Mouse (Mus musculus) spleen, embryonic (tissue): ENCODE data around the gene Foxe1.

Experiments
- CTCF ChIA-PET: fragments of 350-600 bp; sonication (Branson Sonifier 250); formaldehyde crosslinking; loops from one replicate; lab custom pipeline; 2022; lab: Charles Lee

The Foxe1 gene

DNA sequence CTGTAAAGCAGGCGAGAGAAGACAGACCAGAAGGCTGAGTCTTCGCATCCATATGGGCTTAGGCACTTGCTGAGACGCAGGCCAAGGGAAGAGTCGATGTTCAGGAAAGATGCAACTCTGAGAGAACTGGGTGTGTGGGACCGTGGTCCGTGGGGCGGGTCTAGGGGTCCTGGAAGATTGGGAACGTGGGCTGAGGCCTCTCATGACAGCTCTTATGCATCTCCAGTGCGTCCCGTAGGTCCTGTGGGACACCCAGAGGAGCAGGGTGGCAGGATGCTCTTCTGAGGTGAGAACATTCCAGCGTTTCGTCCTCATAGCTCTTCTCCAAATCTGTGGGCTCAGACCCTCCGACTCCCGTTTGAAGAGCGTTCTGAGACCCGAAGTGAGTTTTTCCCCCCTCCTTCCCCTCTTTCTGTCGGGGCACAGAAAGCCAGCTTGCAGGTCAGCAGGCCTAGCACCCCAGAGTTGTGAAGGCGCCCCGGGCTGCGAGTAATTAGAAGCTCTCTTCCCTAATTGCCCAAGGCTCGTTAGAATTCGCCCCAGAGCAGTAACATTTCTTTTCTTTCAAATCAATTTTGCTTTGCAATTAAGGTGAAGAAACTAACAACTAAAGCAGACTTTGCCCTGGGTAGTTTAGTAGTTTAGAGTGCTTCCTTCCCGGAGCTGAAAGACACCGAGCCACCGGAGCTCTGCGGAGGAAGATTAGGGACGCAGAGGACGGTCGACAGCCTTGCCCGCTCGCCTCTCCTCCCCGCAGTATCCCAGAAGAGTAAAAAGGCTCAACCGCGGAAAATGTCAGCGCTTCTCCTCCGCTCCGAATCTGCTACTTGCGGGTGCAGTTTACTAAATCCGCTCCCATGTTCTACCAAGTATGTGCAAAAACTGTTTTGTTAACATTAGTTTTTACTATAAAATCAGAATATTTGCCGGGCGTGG is 4.4 kb downstream of the Foxe1 start:
- CTCF ChIA-PET = interaction anchor here (0.6 kb wide), 1 partner anchor 110 kb away, joined by 4 read pairs; no protein-coding TSS in a partner anchor

DNA sequence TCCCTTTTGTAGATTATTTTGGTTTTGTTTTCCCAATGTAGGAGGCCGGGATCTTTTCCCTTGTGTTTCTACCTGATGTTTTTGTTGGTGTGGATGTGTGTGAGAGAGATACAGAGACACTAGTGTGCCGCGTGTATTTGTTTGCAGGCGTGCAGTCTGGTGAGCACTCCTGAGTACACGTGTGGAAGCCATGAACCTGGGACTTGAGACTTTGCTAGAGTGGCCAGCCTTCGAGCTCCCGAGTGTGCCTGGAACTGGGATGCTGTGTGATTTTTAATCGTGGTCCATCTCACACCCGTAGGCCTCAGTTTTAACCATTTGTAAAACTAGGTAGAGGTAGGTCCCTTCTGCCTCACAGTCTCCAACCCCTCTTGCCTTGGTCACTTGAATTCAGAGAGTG is 5.5 kb downstream of the Foxe1 start:
- CTCF ChIA-PET = no interaction called here

DNA sequence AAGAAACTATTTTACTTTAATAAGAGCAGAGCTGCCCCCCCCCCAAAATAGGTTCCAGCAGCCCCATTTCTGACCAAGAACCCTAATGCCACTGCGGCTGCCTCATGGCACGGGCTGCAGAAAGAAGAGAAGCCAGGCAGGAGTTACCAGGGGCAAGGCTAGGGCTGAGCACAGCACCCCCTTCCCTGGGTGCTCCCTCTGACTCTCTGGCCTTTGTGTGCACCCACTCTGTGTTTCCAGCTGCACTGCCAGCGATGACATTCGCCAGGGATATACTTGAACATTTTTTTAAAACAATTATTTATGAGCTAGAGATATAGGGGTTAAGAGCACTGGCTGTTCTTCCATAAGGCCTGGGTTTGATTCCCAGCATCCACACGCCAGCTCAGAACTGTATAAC is 6.1 kb downstream of the Foxe1 start:
- CTCF ChIA-PET = no interaction called here

DNA sequence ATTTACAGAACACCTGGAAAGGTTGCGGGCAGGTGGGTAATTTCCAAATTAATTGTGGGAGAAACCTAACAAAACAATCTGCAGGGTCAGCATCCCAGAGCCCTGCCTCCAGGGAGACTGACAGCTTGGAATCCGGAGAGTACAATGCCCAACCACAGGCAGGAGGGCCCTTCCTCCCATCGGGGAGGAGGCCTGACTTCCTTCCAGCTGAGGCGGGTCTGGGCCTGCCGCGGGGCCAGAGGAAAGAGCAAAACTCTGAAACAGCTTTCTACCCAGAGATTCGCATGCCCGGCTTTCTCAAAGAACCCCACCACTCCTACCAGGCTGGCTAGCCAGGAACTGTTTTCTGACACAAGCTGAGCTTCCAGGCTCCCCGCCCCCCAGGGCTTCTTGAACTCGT is 9.6 kb downstream of the Foxe1 start:
- CTCF ChIA-PET = interaction anchor here (0.6 kb wide), 2 partner anchors 10 to 1086 kb away, joined by 6 to 13 read pairs; no protein-coding TSS in a partner anchor

DNA sequence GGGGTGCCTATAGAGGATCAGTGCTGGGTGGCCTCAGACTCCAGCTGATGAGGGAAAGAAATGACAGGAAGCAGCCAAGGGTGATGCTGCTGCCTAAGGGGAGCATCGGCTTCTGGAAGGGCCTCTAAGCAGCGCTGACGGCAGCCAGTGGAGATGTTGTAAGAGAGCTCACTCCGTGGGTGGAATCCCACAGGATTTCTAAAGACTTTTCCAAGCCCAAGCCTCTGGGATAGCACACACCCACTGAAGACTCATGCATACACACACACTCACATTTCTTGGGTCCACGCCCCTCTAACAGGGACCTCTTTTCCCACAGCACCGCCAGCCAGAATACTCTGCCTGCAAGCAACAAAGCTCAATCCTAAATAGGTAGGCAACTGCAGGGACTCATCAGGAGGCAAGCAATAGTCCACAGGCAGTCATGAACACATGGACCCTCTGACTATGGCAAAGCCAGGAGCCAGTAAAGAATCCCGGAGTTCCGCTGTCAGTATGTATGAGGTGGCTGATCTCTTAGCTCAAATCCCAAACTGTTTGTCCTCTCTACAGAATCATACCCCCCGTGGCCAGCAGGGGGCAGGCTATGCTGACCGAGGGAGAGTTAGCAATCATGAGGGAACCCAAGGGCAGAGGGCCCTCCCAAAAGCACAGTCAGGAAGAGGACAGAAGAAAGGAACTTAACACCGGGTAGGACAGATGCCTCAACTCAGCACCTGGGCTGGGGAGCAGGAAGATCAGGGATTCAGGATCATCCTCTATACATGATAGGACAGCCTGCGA is 13.1 kb downstream of the Foxe1 start:
- CTCF ChIA-PET = no interaction called here

DNA sequence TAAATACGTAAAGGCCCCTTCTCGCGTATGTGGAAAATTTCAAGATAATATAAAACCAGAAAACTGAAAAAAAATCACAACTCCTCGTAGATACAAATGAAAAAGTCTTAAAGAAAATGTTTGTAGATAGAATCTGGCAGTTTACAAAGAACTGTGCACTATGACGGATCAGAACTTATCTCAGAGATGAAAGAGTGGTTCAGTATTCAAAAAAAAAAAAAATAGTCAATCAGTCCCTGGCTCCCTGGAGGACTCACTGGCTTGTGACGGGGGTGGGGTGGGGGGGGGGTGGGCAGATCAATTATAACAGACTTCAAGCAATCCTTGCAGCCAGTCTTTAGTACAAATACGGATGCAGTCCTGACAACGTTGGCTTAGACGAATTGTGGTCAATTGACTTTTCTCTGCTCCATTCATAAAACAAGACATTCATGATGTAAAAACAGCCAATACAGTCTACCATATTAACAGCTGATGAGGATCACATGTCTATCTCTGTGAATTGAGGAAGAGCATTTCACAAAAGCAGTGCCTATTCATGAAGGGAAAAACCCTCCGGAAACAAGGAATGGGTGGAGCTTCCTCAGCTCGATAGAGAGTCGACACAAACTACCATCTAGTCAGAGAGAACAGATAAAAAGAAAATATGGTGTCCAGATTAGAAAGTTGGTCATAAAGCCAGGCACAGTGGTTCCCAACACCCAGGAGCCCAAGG is 16.3 kb downstream of the Foxe1 start:
- CTCF ChIA-PET = no interaction called here

DNA sequence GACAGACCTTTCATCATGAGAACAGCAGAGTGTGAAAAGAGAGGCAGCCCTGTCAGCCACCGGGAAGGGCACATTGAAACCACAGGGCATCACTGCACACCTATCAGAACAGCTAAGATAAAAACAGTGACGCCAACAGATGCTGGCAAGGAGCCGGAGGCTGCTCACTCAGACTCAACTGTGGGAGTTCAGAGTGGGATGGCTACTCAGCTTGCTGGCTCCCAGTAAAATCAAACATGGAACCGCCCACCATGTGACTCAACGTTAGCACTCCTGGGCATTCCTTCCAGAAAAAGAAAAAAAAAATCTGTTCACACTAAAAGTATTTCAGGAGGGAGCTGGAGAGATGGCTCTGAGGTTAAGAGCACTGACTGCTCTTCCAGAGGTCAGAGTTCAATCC is 17.8 kb downstream of the Foxe1 start:
- CTCF ChIA-PET = no interaction called here

DNA sequence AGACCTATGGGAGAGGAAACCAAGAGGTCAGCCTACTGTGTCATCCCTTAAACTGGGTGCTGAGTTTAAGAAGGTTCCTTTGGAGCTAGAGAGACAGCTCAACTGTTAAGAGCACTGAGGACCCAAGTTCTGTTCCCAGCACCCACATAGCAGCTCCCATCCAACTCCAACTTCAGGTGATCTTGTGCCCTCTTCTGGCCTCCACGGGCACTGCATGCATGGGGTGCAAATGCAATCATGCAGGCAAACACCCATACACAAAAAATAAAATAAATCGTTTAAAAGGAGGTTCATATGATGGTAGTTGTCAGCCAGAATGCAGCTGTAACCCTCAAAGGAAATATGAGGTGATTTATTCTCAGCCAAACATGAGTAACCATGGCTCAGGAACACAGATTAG is 21.0 kb downstream of the Foxe1 start:
- CTCF ChIA-PET = no interaction called here

DNA sequence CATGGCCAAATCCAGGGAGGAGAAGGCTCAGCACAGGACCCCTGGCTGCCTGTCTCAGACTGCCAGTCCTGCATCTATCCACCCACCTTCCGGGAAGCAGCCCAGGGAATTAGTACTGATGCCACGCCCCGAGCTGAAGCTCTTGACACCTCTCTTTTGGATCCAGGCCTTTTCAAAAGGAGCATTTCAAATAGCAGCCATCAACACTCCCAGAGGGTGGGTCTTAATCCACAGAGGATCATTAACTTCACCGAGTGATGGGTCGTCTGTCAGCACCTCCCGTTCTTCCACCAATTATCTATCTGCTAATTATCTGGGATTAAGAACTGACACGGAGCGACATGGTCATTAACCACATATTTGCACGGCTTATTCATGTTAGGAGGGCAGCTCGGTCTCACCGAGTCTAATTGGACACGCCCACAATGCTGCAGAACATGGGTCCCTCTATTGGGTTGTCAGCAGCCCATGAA is 24.1 kb downstream of the Foxe1 start:
- CTCF ChIA-PET = interaction anchor here (0.6 kb wide), 1 partner anchor 654 kb away, joined by 3 read pairs; no protein-coding TSS in a partner anchor

DNA sequence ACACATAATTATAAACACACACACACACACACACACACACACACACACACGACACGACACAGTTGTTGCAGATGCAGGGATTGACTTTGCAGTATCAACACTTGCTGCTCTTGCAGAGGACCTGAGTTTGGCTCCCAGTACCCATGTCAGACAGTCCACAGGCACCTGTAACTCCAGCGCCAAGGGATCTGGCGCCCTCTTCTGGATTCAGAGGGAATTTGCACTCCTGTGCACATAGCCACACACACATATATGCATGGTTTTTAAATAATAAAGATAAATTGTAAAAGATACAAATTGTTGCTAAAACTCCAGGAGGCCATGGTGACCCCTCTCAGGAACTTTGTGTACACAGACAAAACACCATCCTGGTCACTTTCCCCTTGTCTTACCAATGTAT is 25.7 kb downstream of the Foxe1 start:
- CTCF ChIA-PET = no interaction called here

DNA sequence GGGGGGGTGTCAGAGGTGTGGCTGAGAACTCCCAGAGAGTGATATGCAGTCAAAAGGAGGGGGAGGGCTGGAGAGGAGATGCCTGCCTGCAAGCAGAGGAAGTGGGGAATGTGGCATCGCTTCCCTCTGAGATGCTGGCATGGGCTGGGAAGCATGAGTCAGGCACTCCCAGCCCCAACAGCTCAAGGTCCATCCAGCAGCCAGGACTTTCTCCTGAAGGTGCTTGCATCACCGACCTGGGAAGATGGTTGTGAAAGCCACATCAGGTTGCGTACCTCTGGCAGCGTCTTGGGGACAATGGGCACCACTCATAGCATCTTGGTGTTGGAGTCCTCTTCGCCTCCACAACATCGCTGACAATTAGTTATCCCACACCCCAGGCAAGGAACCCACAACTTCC is 27.0 kb downstream of the Foxe1 start:
- CTCF ChIA-PET = no interaction called here

DNA sequence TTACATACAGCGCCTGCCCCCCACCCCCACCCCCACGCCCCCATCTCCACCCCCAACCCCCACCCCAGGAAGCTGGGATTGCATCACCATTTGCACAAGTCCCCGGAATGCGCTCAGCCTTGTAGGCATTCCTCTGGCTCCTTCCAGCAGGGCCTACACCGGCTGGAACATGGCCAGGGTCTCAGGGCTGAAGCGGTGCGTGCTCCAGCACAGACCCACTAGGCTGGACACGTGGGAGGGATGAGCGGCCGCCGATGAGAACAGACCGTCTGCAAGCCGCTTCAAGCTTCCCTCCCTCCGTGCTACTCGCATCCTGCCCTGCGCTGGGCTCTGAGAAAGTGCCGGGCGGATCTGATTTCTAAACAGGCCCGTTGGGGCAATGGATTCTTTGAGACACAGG is 27.6 kb downstream of the Foxe1 start:
- CTCF ChIA-PET = no interaction called here

DNA sequence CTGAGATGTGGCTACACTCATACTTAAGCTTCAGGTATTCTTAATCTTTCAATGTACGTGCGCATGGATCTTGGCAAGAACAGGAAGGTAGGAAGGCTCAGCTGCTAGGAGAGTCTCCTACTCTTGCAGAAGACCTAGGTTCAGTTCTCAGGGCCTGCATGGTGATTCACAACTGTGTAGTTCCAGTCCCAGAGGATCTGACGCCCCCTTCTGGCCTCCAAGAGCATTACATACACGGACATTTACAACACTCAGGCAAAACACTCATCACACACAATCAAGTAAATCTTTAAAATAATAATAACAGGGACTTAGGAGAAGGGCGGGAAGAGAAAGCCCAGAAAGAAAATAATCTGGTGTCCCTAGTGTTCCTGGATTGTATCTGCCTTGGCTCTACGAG is 31.0 kb downstream of the Foxe1 start:
- CTCF ChIA-PET = interaction anchor here (0.7 kb wide), 1 partner anchor 41 kb away, joined by 3 read pairs; no protein-coding TSS in a partner anchor

DNA sequence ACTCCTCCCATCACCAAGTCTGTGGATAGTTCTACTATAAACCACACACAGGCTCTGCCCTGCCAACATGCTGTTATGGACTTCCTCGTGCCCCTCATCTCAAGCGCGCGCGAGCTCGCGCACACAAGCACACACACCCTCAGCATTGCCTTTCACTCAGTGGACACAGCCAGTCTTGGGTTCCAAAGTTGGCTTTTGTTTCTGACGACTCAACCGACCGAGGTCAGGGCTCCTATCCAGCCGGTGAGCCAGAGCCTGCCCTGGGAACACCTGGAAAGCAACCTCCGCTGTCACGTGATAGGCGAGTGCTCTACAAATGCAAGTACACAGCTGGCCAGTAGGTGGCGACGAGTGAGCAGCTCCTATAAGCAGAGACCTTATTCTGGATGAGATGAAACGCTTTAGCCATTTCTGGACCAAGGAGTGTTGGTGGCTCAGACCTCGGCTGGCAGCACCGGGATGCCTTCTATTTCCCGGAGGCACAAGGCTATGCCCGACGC is 31.5 kb downstream of the Foxe1 start:
- CTCF ChIA-PET = no interaction called here

DNA sequence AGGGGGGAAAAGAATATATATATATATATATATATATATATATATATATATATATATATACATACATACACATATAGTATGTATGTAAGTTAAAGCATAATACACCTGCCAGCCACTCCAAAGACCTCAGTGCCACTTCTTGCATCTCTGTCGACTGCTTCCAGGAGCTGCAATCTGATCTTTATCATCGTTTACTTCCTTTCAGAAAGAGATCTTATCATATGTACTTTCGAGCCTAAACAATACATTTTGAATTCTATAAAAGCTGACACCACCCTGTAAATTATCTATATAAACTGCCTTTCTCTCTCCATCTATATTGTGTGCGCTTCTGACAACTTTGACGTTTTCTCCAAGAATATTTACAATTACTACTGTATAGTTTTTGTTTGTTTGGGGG is 45.1 kb downstream of the Foxe1 start:
- CTCF ChIA-PET = interaction anchor here (0.6 kb wide), 1 partner anchor 1077 kb away, joined by 3 read pairs; no protein-coding TSS in a partner anchor

DNA sequence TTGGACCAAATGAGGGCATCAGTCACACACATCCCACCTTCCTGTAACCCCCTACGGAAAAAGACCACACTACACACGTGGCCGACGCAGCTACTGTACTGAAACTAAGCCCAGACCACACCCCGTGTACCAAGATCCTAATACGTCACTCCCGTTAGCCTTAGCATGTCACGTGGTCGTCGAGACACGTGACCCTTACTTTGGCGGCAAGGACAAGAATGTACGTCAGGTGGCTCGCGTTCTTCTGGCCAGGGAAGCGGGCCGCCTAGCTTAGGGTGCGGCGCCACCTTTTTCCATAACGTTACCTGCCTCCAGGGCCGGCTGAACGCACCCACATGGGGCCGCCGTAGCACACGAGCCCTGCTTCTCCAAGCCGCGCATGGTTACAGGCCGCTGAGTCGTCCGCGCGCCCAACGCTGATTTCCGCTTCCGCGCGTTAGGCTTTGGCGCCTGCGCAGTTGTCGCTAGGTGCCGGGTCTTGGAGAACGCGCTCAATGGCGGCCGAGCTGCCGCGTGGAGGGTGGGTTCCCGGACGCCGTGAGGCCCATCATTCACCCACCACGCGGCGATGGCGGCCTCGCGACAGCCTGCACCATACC is 45.7 kb downstream of the Foxe1 start, which contains the start of gene Trmo:
Gene Trmo, minus strand, starts transcription at position 425 of the 599 bp plus-strand sequence.
- CTCF ChIA-PET = interaction anchor here (0.6 to 0.9 kb wide), 2 partner anchors 64 to 1076 kb away, joined by 3 to 4 read pairs; no protein-coding TSS in a partner anchor

DNA sequence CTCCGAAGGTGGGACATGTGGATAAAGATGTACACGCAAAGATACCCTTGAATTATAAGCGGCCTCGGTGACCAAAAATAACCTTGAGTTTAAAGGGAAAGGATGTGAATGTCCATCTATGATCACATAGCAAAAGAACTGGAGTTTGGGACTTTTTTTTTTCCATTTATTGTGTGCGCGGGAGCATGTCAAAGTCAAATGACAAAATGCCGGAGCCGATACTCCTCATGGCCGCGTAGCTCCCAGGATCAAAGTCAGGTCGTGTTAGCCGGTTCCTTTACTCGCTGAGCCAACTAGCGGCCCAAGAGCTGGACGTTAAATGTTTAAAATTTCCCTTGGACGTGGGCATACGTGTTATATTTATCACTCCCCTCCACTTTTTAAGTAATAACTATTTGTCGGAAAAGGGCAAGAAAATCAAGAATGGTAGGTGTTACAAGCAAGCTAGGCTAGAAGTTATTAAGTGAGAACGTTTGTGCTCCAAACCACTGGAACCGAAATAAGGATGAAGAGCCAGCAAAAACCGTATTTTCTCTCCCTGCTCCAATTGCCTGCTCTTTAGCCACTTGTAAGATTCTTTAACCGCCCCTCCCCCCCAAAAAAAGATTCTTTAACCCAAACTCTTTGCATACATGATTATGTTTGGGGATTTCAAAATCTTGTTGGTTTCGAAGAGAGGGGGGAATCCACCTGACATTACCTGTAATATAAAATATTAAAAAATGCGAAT is 46.4 kb downstream of the Foxe1 start:
- CTCF ChIA-PET = interaction anchor here (0.6 to 1.2 kb wide), 4 partner anchors 60 to 258 kb away, joined by 4 read pairs; partner anchors contain the start of gene Trim14

DNA sequence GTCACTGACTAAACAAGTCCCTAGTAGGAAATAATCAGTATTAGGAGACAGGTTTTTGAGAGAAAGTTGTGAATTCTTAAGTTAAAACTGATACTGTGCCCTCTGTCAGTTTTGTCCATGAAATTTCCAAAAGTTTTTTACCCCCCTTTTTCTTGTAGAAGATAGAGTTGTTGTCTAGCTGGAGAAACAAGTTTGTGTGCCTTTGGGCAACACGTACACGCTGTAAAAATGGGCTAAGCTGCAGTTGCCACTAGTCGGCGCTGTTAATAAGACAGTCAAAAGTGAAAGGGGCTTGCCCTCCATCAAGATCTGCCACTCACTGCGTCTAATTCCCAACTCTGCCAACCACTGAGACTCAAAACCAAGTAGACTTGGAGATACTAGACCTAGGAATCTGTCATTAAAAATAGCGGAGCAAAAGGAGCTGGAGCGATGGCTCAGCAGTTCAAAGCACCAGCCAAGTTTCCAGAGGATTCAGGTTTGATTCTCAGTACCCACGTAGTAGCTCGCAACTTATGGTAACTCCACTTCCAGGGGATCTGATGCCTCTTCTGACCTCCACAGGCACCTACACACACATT is 47.1 kb downstream of the Foxe1 start:
- CTCF ChIA-PET = interaction anchor here (0.6 to 1.2 kb wide), 4 partner anchors 11 to 257 kb away, joined by 3 to 4 read pairs (median 4); partner anchors contain the start of gene Trim14

DNA sequence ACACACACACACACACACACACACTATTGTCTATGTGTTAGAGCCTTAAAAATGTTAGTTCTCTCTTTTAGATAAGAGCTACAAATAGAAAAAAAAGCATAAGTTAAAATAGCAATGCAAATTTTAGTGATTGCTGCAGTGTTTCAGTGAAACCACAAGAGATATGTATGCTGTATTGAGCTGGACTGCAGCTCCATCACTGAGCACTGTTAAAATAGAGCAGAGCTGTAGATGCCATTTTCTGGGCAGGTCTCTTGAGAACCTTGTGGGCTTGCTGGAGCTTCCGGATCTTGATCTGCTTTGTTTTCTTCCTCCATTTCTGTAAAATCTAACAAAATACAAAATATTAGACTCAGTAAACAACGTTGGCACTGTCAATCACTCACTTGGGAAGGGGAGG is 51.0 kb downstream of the Foxe1 start:
- CTCF ChIA-PET = interaction anchor here (0.6 to 0.8 kb wide), 3 partner anchors 29 to 1002 kb away, joined by 3 to 13 read pairs (median 4); no protein-coding TSS in a partner anchor
